Mouse (Mus musculus) G1E (cell line): ENCODE measurements around the gene Gpr82.

Experiments used
- CTCF ChIP-seq: IDR thresholded peaks from 2 replicates; pipeline ENCODE4 v1.5.1; 2012; ENCODE audit warnings: low read depth, low read length, inconsistent platforms, mixed read lengths
- GATA1 ChIP-seq: IDR thresholded peaks from 2 replicates; pipeline ENCODE4 v1.6.1; 2012; ENCODE audit warnings: borderline replicate concordance, low read length, inconsistent platforms, mixed read lengths
- GATA2 ChIP-seq: IDR thresholded peaks from 2 replicates; pipeline ENCODE4 v1.6.1; 2012; ENCODE audit warnings: low read depth, low read length, inconsistent platforms, borderline replicate concordance
- TAL1 ChIP-seq: conservative IDR thresholded peaks from 2 replicates; pipeline ENCODE4 v1.6.1; 2012; ENCODE audit warnings: low read depth, low read length, inconsistent platforms, mixed read lengths

DNA sequence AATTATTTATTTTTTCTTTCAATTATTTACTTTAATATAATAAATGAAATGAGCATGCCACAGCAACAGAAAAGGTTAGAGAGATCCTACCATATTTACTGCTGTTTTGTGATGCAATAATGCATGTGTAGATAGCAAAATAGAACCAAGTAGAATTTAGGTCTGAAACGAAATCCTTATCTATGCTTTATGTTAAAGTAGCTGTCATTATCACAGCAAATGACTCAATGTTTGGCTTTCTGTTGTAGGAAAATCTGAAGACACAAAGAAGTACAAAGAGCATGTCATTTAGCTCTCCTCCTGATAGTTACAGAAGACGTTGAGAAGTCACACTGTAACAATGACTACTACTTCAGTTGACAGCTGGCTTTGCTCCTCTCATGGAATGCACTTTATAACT lies 22.3 kb upstream of the Gpr82 start:
- TF ChIP-seq CTCF (no peak), GATA1 (no peak), GATA2 (no peak), TAL1 (no peak)
